Mouse (Mus musculus) right cerebral cortex, adult 18-20 months (tissue): ENCODE measurements around the gene Bcar3.
A peak's percentile ranks its signal among the peaks of the same experiment; 100 is the strongest.
"Not testable (repeated sequence)": the region's sequence is repeated elsewhere in the genome, so short reads cannot be mapped to it uniquely, and the experiment has no call there.

Experiments used
- DNase-seq: peaks from one replicate; pipeline ENCODE4 v3.0.0; 2022; ENCODE audit warnings: mixed read lengths

Gene Bcar3

GRCm38 (mm10) chr3:122386444-122386843 is 92.5 kb downstream of the Bcar3 start:
- DNase-seq: no peak

- DNase-seq: no peak
Measured at GRCm38 (mm10) chr3:122387771-122388170, 93.8 kb downstream of the Bcar3 start.

- DNase-seq: no peak
Measured at GRCm38 (mm10) chr3:122389972-122390371, 96.0 kb downstream of the Bcar3 start.

- no peak for DNase-seq
Measured at GRCm38 (mm10) chr3:122391098-122391497, 97.2 kb downstream of the Bcar3 start.

- DNase-seq: no peak
Measured at GRCm38 (mm10) chr3:122391816-122392215, 97.9 kb downstream of the Bcar3 start.

- DNase-seq: not testable (repeated sequence)
Measured at GRCm38 (mm10) chr3:122393411-122393810, 99.5 kb downstream of the Bcar3 start.

GRCm38 (mm10) chr3:122393836-122394374 is 100.0 kb downstream of the Bcar3 start:
- no peak for DNase-seq

GRCm38 (mm10) chr3:122396957-122397356 is 103.0 kb downstream of the Bcar3 start:
- DNase-seq: no peak

GRCm38 (mm10) chr3:122397401-122397800 is 103.5 kb downstream of the Bcar3 start:
- no peak for DNase-seq

- DNase-seq: no peak
Measured at GRCm38 (mm10) chr3:122401011-122401410, 107.1 kb downstream of the Bcar3 start.

GRCm38 (mm10) chr3:122402143-122402542 is 108.2 kb downstream of the Bcar3 start:
- peak; percentile 14 for DNase-seq

GRCm38 (mm10) chr3:122403860-122404557 is 110.1 kb downstream of the Bcar3 start:
- no peak for DNase-seq

- DNase-seq: no peak
Measured at GRCm38 (mm10) chr3:122405203-122405956, 111.4 kb downstream of the Bcar3 start.

GRCm38 (mm10) chr3:122406416-122406815 is 112.5 kb downstream of the Bcar3 start:
- DNase-seq: no peak

- no peak for DNase-seq
Measured at GRCm38 (mm10) chr3:122407757-122408156, 113.8 kb downstream of the Bcar3 start.

GRCm38 (mm10) chr3:122408798-122409311 is 114.9 kb downstream of the Bcar3 start:
- DNase-seq: no peak

GRCm38 (mm10) chr3:122411590-122411989 is 117.7 kb downstream of the Bcar3 start:
- no peak for DNase-seq

GRCm38 (mm10) chr3:122413729-122414561 is 120.0 kb downstream of the Bcar3 start:
- peak; percentile 17 for DNase-seq

GRCm38 (mm10) chr3:122414868-122415267 is 120.9 kb downstream of the Bcar3 start:
- no peak for DNase-seq

- no peak for DNase-seq
Measured at GRCm38 (mm10) chr3:122417466-122417865, 123.5 kb downstream of the Bcar3 start.

GRCm38 (mm10) chr3:122418564-122419274 is 124.8 kb downstream of the Bcar3 start:
- DNase-seq: no peak
